Mouse (Mus musculus) erythroblast, embryonic 14.5 days (primary cell): ENCODE data around the gene Tenm1.

Experiments used
- GATA1 ChIP-seq: IDR thresholded peaks from 2 replicates; pipeline ENCODE4 v1.6.1; 2012; ENCODE audit warnings: low read length, inconsistent platforms, mixed read lengths
- TAL1 ChIP-seq: IDR thresholded peaks from 3 replicates; pipeline ENCODE4 v1.6.1; 2012; ENCODE audit warnings: low read length, inconsistent platforms, mixed read lengths

- TF ChIP-seq GATA1 (no peak), TAL1 (no peak)
These were observed 1.7 kb upstream of the Tenm1 start for GRCm38 (mm10) chrX:43430581-43430980.
